Mouse (Mus musculus) kidney, postnatal 0 days (tissue): Measurements from ENCODE around the gene Hopx. TPM values are rescaled to one million over a fixed set of nuclear protein-coding genes. Genes with fewer than 3 reads are reported as not detected.
A peak's percentile ranks its signal among the peaks of the same experiment; 100 is the strongest.

Experiments used
- ATAC-seq: fragments of 200-750 bp; cut with Nextera tagmentation; replicated peaks from 2 replicates; pipeline ENCODE4 v1.8.0; 2017; ENCODE audit warnings: low read depth, moderate number of reproducible peaks, moderate TSS enrichment, moderate library complexity; ENCODE audit not compliant: low FRiP score
- DNase-seq: peaks from one replicate; pipeline ENCODE4 v3.0.0-alpha.2; 2016; ENCODE audit warnings: low spot score
- H3K27ac ChIP-seq: fragments of 300-500 bp; sonication (generic); 2 replicates; pipeline ENCODE4 v1.5.1; 2014; ENCODE audit warnings: mild to moderate bottlenecking
- H3K27me3 ChIP-seq: fragments of 300-500 bp; sonication (generic); 2 replicates; pipeline ENCODE4 v1.6.1; 2014; ENCODE audit warnings: low read length, mixed read lengths; ENCODE audit not compliant: insufficient read depth
- H3K36me3 ChIP-seq: fragments of 300-500 bp; sonication (generic); 2 replicates; pipeline ENCODE4 v1.6.1; 2014; ENCODE audit warnings: low read length, mixed read lengths; ENCODE audit not compliant: insufficient read depth
- H3K4me1 ChIP-seq: fragments of 300-500 bp; sonication (generic); replicated peaks from 2 replicates; pipeline ENCODE4 v1.6.1; 2014; ENCODE audit warnings: antibody characterized with exemption, low read length, mixed read lengths; ENCODE audit not compliant: insufficient read depth
- H3K4me2 ChIP-seq: fragments of 300-500 bp; sonication (generic); 2 replicates; pipeline ENCODE4 v1.6.1; 2014; ENCODE audit warnings: mild to moderate bottlenecking, low read length, moderate library complexity, mixed read lengths
- H3K4me3 ChIP-seq: fragments of 300-500 bp; sonication (generic); replicated peaks from 2 replicates; pipeline ENCODE4 v1.5.1; 2014; ENCODE audit warnings: low read depth, low read length
- H3K9ac ChIP-seq: fragments of 300-500 bp; sonication (generic); 2 replicates; pipeline ENCODE4 v1.6.1; 2014; ENCODE audit warnings: low read depth, low read length
- H3K9me3 ChIP-seq: fragments of 300-500 bp; sonication (generic); replicated peaks from 2 replicates; pipeline ENCODE4 v1.6.1; 2016; ENCODE audit warnings: low read length, inconsistent platforms, mixed read lengths
- CTCF ChIP-seq: IDR thresholded peaks from 2 replicates; pipeline ENCODE4 v1.5.1; 2016; ENCODE audit warnings: antibody characterized with exemption, low read depth, mild to moderate bottlenecking, moderate library complexity
- WGBS: fragments of 180-500 bp; shearing (Covaris S2); extraction: QIAGEN DNeasy Blood & Tissue Kit; methylation state at CpG from one replicate; pipeline ENCODE4 v1.1.7; 2014; 5-methylcytosine and 5-hydroxymethylcytosine counted together
- polyA plus RNA-seq: library from polyadenylated mRNA; unstranded; fragments of >200 nt; fragmentation: Nextera tagmentation; extraction: Ambion mirVana; gene quantifications from 2 replicates; pipeline ENCODE4 v1.2.1, GENCODE M21; 2015

Gene Hopx
- polyA plus RNA-seq, 1 experiment from 2014 or later, result 3.9 TPM

GRCm38 (mm10) chr5:77154812-77155211, 39.9 kb upstream of the Hopx start:
- H3K27ac ChIP-seq, result no peak overlapping the region
- no peaks in the 10 kb centered on the region for H3K27me3 ChIP-seq
- DNase-seq (peak; percentile 69), ATAC-seq (no peak)
- H3K9ac ChIP-seq, result no peak overlapping the region
- no peaks in the 10 kb centered on the region for H3K36me3 ChIP-seq
- WGBS, result 50% methylated on average over 5 of the region's 5 CpGs
- no peaks in the 10 kb centered on the region for H3K4me1 ChIP-seq
- H3K9me3 ChIP-seq, result no peaks in the 10 kb centered on the region
- no peak for TF ChIP-seq CTCF
- H3K4me3 ChIP-seq, result no peak overlapping the region
- no peak overlapping the region for H3K4me2 ChIP-seq

- Histone ChIP-seq H3K4me3 (no peak overlapping the region), H3K9ac (no peak overlapping the region), H3K27ac (no peak overlapping the region), H3K36me3 (no peaks in the 10 kb centered on the region), H3K9me3 (no peaks in the 10 kb centered on the region), H3K4me1 (no peaks in the 10 kb centered on the region), H3K27me3 (no peaks in the 10 kb centered on the region), H3K4me2 (no peak overlapping the region)
- WGBS, result 73% methylated on average over 3 of the region's 3 CpGs
- TF ChIP-seq CTCF, result no peak
- no peak for DNase-seq
- ATAC-seq, result no peak
These were observed 36.8 kb upstream of the Hopx start for GRCm38 (mm10) chr5:77151738-77152137.

- no peak overlapping the region for H3K27ac ChIP-seq
- H3K4me3 ChIP-seq, result no peak overlapping the region
- WGBS, result 67% methylated on average over 7 of the region's 7 CpGs
- no peaks in the 10 kb centered on the region for H3K4me1 ChIP-seq
- ATAC-seq (no peak), DNase-seq (no peak)
- H3K36me3 ChIP-seq, result no peaks in the 10 kb centered on the region
- no peak overlapping the region for H3K4me2 ChIP-seq
- TF ChIP-seq CTCF, result no peak
- no peaks in the 10 kb centered on the region for H3K27me3 ChIP-seq
- H3K9me3 ChIP-seq, result no peaks in the 10 kb centered on the region
- H3K9ac ChIP-seq, result no peak overlapping the region
These were observed 36.2 kb upstream of the Hopx start for GRCm38 (mm10) chr5:77151075-77151474.

GRCm38 (mm10) chr5:77148021-77148621, 33.2 kb upstream of the Hopx start:
- H3K9me3 ChIP-seq, result no peaks in the 10 kb centered on the region
- H3K4me2 ChIP-seq, result no peak overlapping the region
- no peaks in the 10 kb centered on the region for H3K36me3 ChIP-seq
- 39% methylated on average over 6 of the region's 6 CpGs for WGBS
- ATAC-seq, result peak; percentile 80; the same call in 1 of the 2 replicates
- DNase-seq, result peak; percentile 92
- no peak overlapping the region for H3K9ac ChIP-seq
- no peaks in the 10 kb centered on the region for H3K4me1 ChIP-seq
- no peak for TF ChIP-seq CTCF
- H3K27ac ChIP-seq, result peak overlapping the region; percentile 79
- H3K4me3 ChIP-seq, result no peak overlapping the region
- no peaks in the 10 kb centered on the region for H3K27me3 ChIP-seq

GRCm38 (mm10) chr5:77146459-77147170, 31.7 kb upstream of the Hopx start:
- Histone ChIP-seq H3K9ac (no peak overlapping the region), H3K27ac (0 out of 2 replicates have a peak overlapping the region, but pooled peaks have one; percentile 25), H3K27me3 (no peaks in the 10 kb centered on the region), H3K4me2 (no peak overlapping the region), H3K9me3 (no peaks in the 10 kb centered on the region), H3K36me3 (no peaks in the 10 kb centered on the region), H3K4me1 (no peaks in the 10 kb centered on the region), H3K4me3 (no peak overlapping the region)
- WGBS, result 67% methylated on average over 4 of the region's 4 CpGs
- no peak for TF ChIP-seq CTCF
- DNase-seq, result no peak
- no peak for ATAC-seq

- whole genome bisulfite sequencing, result 80% methylated on average over 5 of the region's 5 CpGs
- no peak overlapping the region for H3K4me2 ChIP-seq
- ATAC-seq (no peak), DNase-seq (no peak)
- H3K9me3 ChIP-seq, result no peaks in the 10 kb centered on the region
- H3K4me1 ChIP-seq, result 0 out of 2 replicates have a peak, but pooled peaks cover 4% of the 10 kb centered on the region
- no peak overlapping the region for H3K4me3 ChIP-seq
- no peaks in the 10 kb centered on the region for H3K27me3 ChIP-seq
- TF ChIP-seq CTCF, result no peak
- no peak overlapping the region for H3K27ac ChIP-seq
- H3K9ac ChIP-seq, result no peak overlapping the region
- H3K36me3 ChIP-seq, result no peaks in the 10 kb centered on the region
These were observed 29.7 kb upstream of the Hopx start for GRCm38 (mm10) chr5:77144647-77145046.
